Mouse (Mus musculus): Measurements from ENCODE around the gene Clta. TPM values are rescaled to one million over a fixed set of nuclear protein-coding genes. Genes with fewer than 3 reads are reported as not detected.

Gene Clta
- polyA plus RNA-seq, 1 experiment = 273 TPM

DNA sequence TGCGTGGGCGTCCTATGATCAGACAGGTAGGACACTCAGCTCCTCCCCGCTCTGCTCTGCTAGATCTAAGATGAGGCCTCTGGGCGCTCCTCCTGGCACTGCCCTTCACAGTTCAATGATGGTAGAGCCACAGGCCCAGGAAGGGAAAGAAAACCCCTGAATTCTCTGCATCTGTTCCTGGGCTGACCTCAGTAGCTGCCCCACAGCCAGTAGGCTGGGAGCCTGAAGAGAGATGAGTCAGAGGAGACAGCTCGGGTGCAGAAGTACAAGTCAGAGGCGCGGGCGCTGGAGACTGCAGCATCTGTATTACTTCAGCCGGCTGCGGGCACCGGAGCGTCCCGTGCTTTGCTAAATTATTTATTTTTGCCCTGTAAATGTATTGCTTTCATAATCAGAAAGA is 35.6 kb upstream of the Clta start:
- Histone ChIP-seq H3K4me2 (ENCODE audit: low read depth) (peak overlapping the region; percentile 94), H3K79me2 (ENCODE audit: control insufficient read depth, insufficient read depth) (peaks cover 61% of the 10 kb centered on the region), H3K27me3 (ENCODE audit: control insufficient read depth, insufficient read depth, insufficient read length) (no peaks in the 10 kb centered on the region), H3K4me3 (no peak overlapping the region), H3K36me3 (ENCODE audit: control insufficient read depth, insufficient read depth) (peaks cover 30% of the 10 kb centered on the region), H3ac (ENCODE audit: control insufficient read depth, insufficient read length) (no peak overlapping the region)
- no peak for TF ChIP-seq TCF12 (IDR thresholded peaks at IDR 0.05; ENCODE audit: insufficient read depth, poor library complexity, severe bottlenecking)
- TF ChIP-seq POLR2AphosphoS2 (IDR thresholded peaks at IDR 0.05; ENCODE audit: insufficient read length, low read depth) = no peak
- peak in 2 of 3 experiments; percentile 9 to 57 for TF ChIP-seq MYOG (IDR thresholded peaks at IDR 0.05; ENCODE audit: control insufficient read depth in 1 of 3, insufficient read depth in 1 of 3, insufficient read length in 2 of 3, low read depth in 2 of 3)
- TF ChIP-seq E2F4 (IDR thresholded peaks at IDR 0.05; ENCODE audit: insufficient read depth) = no peak
- TF ChIP-seq SRF (IDR thresholded peaks at IDR 0.05; ENCODE audit: control insufficient read depth, insufficient read length, low read depth) = no peak
- peak in 2 of 3 experiments; percentile 44 to 49 for TF ChIP-seq MYOD1 (IDR thresholded peaks at IDR 0.05; ENCODE audit: control insufficient read depth in 1 of 3, insufficient read length in 2 of 3, low read depth in 2 of 3)

DNA sequence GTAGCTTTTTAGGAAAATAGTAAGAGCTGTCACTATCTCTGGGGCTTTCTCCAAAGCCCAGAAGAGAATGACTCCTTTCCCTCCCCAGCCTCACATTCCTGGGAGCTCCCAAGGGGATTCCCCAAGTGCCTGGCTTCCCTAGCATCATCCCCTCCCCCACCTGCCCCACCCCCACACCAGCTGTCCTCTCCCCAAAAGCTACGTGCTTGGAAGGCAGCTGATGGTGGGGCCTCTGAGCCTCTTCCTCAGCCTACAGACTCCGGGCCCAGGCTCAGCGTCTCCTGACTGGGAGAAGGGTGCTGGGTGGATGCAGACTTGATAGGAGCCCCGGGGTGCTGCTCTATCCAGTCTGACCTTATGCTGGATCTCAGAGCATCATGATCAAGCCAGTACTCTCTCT is 34.9 kb upstream of the Clta start:
- peaks cover 30% of the 10 kb centered on the region for H3K36me3 ChIP-seq (ENCODE audit: control insufficient read depth, insufficient read depth)
- no peaks in the 10 kb centered on the region for H3K27me3 ChIP-seq (ENCODE audit: control insufficient read depth, insufficient read depth, insufficient read length)
- peak; percentile 73 to 95 (median 86) for TF ChIP-seq MYOD1 (IDR thresholded peaks at IDR 0.05; ENCODE audit: control insufficient read depth in 1 of 3, insufficient read length in 2 of 3, low read depth in 2 of 3)
- peak; percentile 15 to 93 (median 67) for TF ChIP-seq MYOG (IDR thresholded peaks at IDR 0.05; ENCODE audit: control insufficient read depth in 1 of 3, insufficient read depth in 1 of 3, insufficient read length in 2 of 3, low read depth in 2 of 3)
- TF ChIP-seq TCF3 (IDR thresholded peaks at IDR 0.05; ENCODE audit: insufficient read length, low read depth) = peak; percentile 70
- TF ChIP-seq SRF (IDR thresholded peaks at IDR 0.05; ENCODE audit: control insufficient read depth, insufficient read length, low read depth) = no peak
- peak; percentile 83 for TF ChIP-seq TCF12 (IDR thresholded peaks at IDR 0.05; ENCODE audit: insufficient read depth, poor library complexity, severe bottlenecking)
- TF ChIP-seq POLR2A (IDR thresholded peaks at IDR 0.05; ENCODE audit: insufficient read length, low read depth) = no peak
- H3K4me3 ChIP-seq = no peak overlapping the region
- H3K4me2 ChIP-seq (ENCODE audit: low read depth) = peak overlapping the region; percentile 94
- peaks cover 60% of the 10 kb centered on the region for H3K79me2 ChIP-seq (ENCODE audit: control insufficient read depth, insufficient read depth)
- H3ac ChIP-seq (ENCODE audit: control insufficient read depth, insufficient read length) = no peak overlapping the region

DNA sequence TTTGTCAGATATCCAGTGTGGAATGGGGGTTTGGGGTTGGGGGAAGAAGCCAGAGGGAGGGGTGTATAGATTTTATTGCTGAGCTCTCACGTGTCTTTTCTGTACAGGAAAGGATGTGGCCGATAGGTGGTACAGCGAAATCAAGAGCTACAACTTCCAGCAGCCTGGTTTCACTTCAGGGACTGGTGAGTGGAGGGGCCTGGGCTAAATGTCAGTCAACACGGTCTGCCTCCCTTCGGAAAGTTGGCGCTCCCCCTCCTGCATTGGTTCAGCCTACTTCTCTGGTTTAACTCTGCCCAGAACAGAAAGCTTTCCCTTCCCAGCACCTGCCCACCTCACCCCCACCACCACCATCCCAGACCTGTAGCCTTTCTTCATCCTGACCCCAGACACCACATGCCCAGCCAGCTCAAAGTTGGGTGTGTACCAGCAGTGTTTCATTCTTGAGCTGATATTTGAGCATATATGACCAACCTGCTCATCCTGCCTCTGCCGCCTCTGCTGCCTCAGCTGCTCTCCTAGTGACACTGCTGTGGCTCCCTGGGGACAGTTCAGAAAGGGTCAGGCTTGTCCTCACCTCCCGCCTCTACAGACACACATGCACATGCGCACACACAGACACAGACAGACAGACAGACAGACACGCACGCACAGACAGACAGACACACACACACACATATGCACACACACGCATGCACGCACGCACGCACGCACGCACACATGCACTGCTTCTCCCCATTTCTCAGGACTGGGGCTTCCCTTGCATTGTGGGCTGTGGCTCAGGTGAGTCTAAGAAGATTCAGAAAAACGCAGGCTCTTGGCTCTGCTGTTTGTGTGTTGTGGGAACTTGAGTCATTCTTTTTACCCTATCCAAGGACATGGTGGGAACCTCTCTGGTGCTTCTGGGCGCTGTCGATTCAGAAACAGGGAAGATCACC is 33.6 kb upstream of the Clta start:
- H3K4me3 ChIP-seq = no peak overlapping the region
- no peaks in the 10 kb centered on the region for H3K27me3 ChIP-seq (ENCODE audit: control insufficient read depth, insufficient read depth, insufficient read length)
- peaks cover 62% of the 10 kb centered on the region for H3K79me2 ChIP-seq (ENCODE audit: control insufficient read depth, insufficient read depth)
- TF ChIP-seq TCF3 (IDR thresholded peaks at IDR 0.05; ENCODE audit: insufficient read length, low read depth) = no peak
- no peak for TF ChIP-seq REST (IDR thresholded peaks at IDR 0.05; ENCODE audit: insufficient read depth, insufficient read length)
- peak; percentile 41 for TF ChIP-seq POLR2A (IDR thresholded peaks at IDR 0.05; ENCODE audit: insufficient read length, low read depth)
- TF ChIP-seq POLR2AphosphoS2 (IDR thresholded peaks at IDR 0.05; ENCODE audit: insufficient read length, low read depth) = no peak
- no peak for TF ChIP-seq MAX (IDR thresholded peaks at IDR 0.05; ENCODE audit: low read depth)
- peak in 2 of 3 experiments; percentile 2 to 17 for TF ChIP-seq MYOG (IDR thresholded peaks at IDR 0.05; ENCODE audit: control insufficient read depth in 1 of 3, insufficient read depth in 1 of 3, insufficient read length in 2 of 3, low read depth in 2 of 3)
- TF ChIP-seq USF1 (IDR thresholded peaks at IDR 0.05; ENCODE audit: low read depth) = no peak
- no peak for TF ChIP-seq TCF12 (IDR thresholded peaks at IDR 0.05; ENCODE audit: insufficient read depth, poor library complexity, severe bottlenecking)
- peaks cover 36% of the 10 kb centered on the region for H3K36me3 ChIP-seq (ENCODE audit: control insufficient read depth, insufficient read depth)
- peak overlapping the region; percentile 1 for H3K4me2 ChIP-seq (ENCODE audit: low read depth)
- H3ac ChIP-seq (ENCODE audit: control insufficient read depth, insufficient read length) = no peak overlapping the region

DNA sequence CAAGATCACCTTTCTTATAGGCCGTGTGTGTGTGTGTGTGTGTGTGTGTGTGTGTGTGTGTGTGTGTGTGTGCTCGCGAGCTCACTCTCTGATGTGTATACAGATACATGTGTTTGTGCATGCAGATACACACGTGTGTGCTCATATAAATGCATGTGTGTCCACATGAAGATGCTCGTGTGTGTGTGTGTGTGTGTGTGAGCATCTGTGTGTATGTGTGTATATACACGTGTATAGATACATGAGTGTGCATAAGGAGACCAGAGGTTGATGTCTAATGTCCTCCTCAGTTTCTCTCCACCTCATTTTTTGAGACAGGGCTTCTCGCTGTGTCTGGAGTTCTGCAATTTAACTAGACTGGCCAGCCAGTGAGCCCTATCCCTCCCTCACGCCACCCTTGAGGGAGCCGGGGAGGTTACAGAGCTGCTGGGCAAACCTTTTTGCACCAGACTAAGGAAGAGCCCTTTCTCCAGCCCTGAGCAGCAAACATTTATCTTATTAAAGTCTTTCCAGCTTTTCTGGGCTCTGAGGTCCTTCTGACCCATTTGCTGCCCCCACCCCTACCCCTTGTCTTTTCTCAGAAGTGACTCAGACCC is 32.6 kb upstream of the Clta start:
- Histone ChIP-seq H3K36me3 (ENCODE audit: control insufficient read depth, insufficient read depth) (peaks cover 30% of the 10 kb centered on the region), H3K4me2 (ENCODE audit: low read depth) (peak overlapping the region; percentile 57), H3ac (ENCODE audit: control insufficient read depth, insufficient read length) (no peak overlapping the region), H3K4me3 (no peak overlapping the region), H3K27me3 (ENCODE audit: control insufficient read depth, insufficient read depth, insufficient read length) (no peaks in the 10 kb centered on the region), H3K79me2 (ENCODE audit: control insufficient read depth, insufficient read depth) (peaks cover 52% of the 10 kb centered on the region)
- no peak for TF ChIP-seq USF1 (IDR thresholded peaks at IDR 0.05; ENCODE audit: low read depth)
- no peak for TF ChIP-seq SRF (IDR thresholded peaks at IDR 0.05; ENCODE audit: control insufficient read depth, insufficient read length, low read depth)
- no peak for TF ChIP-seq MYOD1 (IDR thresholded peaks at IDR 0.05; ENCODE audit: control insufficient read depth in 1 of 3, insufficient read length in 2 of 3, low read depth in 2 of 3)
- TF ChIP-seq REST (IDR thresholded peaks at IDR 0.05; ENCODE audit: insufficient read depth, insufficient read length) = no peak
- TF ChIP-seq POLR2A (IDR thresholded peaks at IDR 0.05; ENCODE audit: insufficient read length, low read depth) = no peak
- no peak for TF ChIP-seq MAX (IDR thresholded peaks at IDR 0.05; ENCODE audit: low read depth)
- TF ChIP-seq CEBPB (IDR thresholded peaks at IDR 0.05; ENCODE audit: insufficient read depth, poor library complexity, severe bottlenecking) = no peak
- TF ChIP-seq TCF3 (IDR thresholded peaks at IDR 0.05; ENCODE audit: insufficient read length, low read depth) = no peak
- TF ChIP-seq MYOG (IDR thresholded peaks at IDR 0.05; ENCODE audit: control insufficient read depth in 1 of 3, insufficient read depth in 1 of 3, insufficient read length in 2 of 3, low read depth in 2 of 3) = no peak
- TF ChIP-seq TCF12 (IDR thresholded peaks at IDR 0.05; ENCODE audit: insufficient read depth, poor library complexity, severe bottlenecking) = no peak
- no peak for TF ChIP-seq POLR2AphosphoS2 (IDR thresholded peaks at IDR 0.05; ENCODE audit: insufficient read length, low read depth)
- TF ChIP-seq E2F4 (IDR thresholded peaks at IDR 0.05; ENCODE audit: insufficient read depth) = no peak
